ENCODE assay signal across 8 mouse cellular contexts in the genomic region with DNA sequence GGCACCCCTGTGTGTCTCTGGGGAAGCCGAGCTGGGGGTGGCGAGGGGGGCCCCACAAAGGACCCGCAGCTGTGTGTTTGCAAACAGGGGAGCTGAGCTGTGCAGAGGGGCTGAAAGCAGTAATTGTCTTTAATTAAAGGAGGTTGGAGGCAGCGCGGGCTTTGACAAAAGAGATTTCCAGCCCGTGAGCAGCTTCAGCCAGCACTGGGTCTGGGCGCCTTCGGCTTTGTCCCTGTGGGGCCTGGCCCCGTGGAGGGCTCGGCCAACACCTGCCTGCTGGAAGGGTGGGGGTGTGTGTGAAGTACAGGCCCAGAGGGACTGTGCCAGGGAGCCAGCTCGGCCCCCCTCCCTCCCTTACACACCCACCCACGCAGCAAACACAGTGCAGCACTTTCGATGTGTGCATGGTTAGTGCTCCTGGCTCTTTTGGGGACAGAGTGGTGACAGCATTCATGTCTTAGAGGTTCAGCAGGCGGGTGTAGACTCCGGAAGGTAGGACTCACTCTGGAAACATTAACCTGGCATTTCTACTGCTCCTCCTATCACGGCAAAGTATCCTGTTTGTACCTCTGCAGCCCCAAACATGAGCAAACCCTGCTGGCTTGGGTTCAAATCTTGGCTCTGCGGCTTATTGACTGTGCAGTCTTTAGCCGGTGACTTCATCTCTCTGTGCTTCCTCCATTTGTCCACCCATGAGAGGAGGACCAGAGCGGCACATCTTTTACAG.
A peak's percentile ranks its signal among the peaks of the same experiment; 100 is the strongest.
DNase-seq lines count a peak whose midpoint lies in the region; ATAC-seq and TF ChIP-seq lines count a peak whose summit lies in the region.

No protein-coding gene starts in this region.

- 0 out of 2 replicates have a peak overlapping the region, but pooled peaks have one; percentile 12 for H3K4me2 ChIP-seq in limb, embryonic 13.5 days (replicated peaks)
- no peak overlapping the region for H3K4me2 ChIP-seq in stomach, postnatal 0 days (replicated peaks; ENCODE audit: low read depth)
- H3K4me2 ChIP-seq in heart, embryonic 11.5 days = no peak overlapping the region

- no peak for TF ChIP-seq EP300 in stomach, postnatal 0 days (optimal IDR thresholded peaks at IDR 0.05)

- no peak for TF ChIP-seq CTCF in thymus, adult 2 months (IDR thresholded peaks at IDR 0.05; ENCODE audit: borderline replicate concordance, control insufficient read depth, extremely low read depth, insufficient read depth, low read length, poor library complexity)
- TF ChIP-seq CTCF in stomach, postnatal 0 days (IDR thresholded peaks at IDR 0.05; ENCODE audit: low read depth) = no peak

- H3K9ac ChIP-seq in limb, embryonic 13.5 days = no peak overlapping the region
- peak overlapping the region; percentile 18; the same call in 1 of the 2 replicates for H3K9ac ChIP-seq in stomach, postnatal 0 days (ENCODE audit: low read length)
- H3K9ac ChIP-seq in heart, embryonic 11.5 days (ENCODE audit: low read depth, low read length) = no peak overlapping the region

- peaks cover 44% of the 10 kb centered on the region for H3K4me1 ChIP-seq in thymus, adult 2 months (replicated peaks; ENCODE audit: control insufficient read depth, insufficient read depth, low read length)
- peaks cover 39% of the 10 kb centered on the region for H3K4me1 ChIP-seq in limb, embryonic 13.5 days
- peaks cover 6% of the 10 kb centered on the region for H3K4me1 ChIP-seq in stomach, postnatal 0 days (replicated peaks; ENCODE audit: control insufficient read depth, insufficient read depth)
- peaks cover 29% of the 10 kb centered on the region for H3K4me1 ChIP-seq in heart, embryonic 11.5 days (ENCODE audit: control insufficient read depth, insufficient read depth, low read length)

- TF ChIP-seq POLR2A in thymus, adult 2 months (IDR thresholded peaks at IDR 0.05; ENCODE audit: control insufficient read depth, extremely low read depth, insufficient read depth, low read length, poor library complexity) = no peak

- no peak overlapping the region for H3K4me3 ChIP-seq in thymus, adult 2 months (ENCODE audit: control insufficient read depth, insufficient read depth, low read length)
- H3K4me3 ChIP-seq in limb, embryonic 13.5 days = no peak overlapping the region
- no peak overlapping the region for H3K4me3 ChIP-seq in stomach, postnatal 0 days (ENCODE audit: low read depth, low read length)
- H3K4me3 ChIP-seq in heart, embryonic 11.5 days (ENCODE audit: low read depth, low read length) = no peak overlapping the region

- H3K9me3 ChIP-seq in limb, embryonic 13.5 days = no peaks in the 10 kb centered on the region
- no peaks in the 10 kb centered on the region for H3K9me3 ChIP-seq in stomach, postnatal 0 days (ENCODE audit: control insufficient read depth, low read length)
- no peaks in the 10 kb centered on the region for H3K9me3 ChIP-seq in heart, embryonic 11.5 days (replicated peaks; ENCODE audit: control insufficient read depth, low read length)

- ATAC-seq in limb, embryonic 13.5 days (ENCODE audit: low FRiP score, low read depth) = no peak
- ATAC-seq in stomach, postnatal 0 days (ENCODE audit: low FRiP score, low TSS enrichment) = peak; percentile 49; the same call in 1 of the 2 replicates
- no peak for ATAC-seq in heart, embryonic 11.5 days (replicated peaks; ENCODE audit: insufficient number of reproducible peaks, low FRiP score, low TSS enrichment)

- WGBS in thymus, adult 2 months = 80% methylated on average over 19 of the region's 19 CpGs
- 30% methylated on average over 19 of the region's 19 CpGs for WGBS in limb, embryonic 13.5 days
- 53% methylated on average over 19 of the region's 19 CpGs for WGBS in stomach, postnatal 0 days
- 31% methylated on average over 19 of the region's 19 CpGs for WGBS in heart, embryonic 11.5 days (ENCODE audit: insufficient replicate concordance)

- peak; percentile 59 for DNase-seq in thymus, postnatal 0 days (ENCODE audit: low spot score)
- no peak for DNase-seq in thymus, adult 2 months
- peak; percentile 41 to 49 for DNase-seq in frontal cortex, postnatal 10 days (ENCODE audit: low spot score in 2 of 2)
- DNase-seq in stomach, postnatal 0 days (ENCODE audit: low spot score) = peak; percentile 42
- no peak for DNase-seq in gastrocnemius, adult 18-20 months (ENCODE audit: low spot score)
- no peak for DNase-seq in urinary bladder, postnatal 10 days (ENCODE audit: low spot score)

- no peak overlapping the region for H3K27ac ChIP-seq in thymus, adult 2 months (ENCODE audit: control insufficient read depth, insufficient read depth, low read length)
- no peak overlapping the region for H3K27ac ChIP-seq in limb, embryonic 13.5 days
- no peak overlapping the region for H3K27ac ChIP-seq in stomach, postnatal 0 days (replicated peaks)
- H3K27ac ChIP-seq in heart, embryonic 11.5 days (ENCODE audit: low read depth, low read length) = no peak overlapping the region

- H3K27me3 ChIP-seq in thymus, adult 2 months (ENCODE audit: control insufficient read depth, insufficient read depth, low read length) = no peaks in the 10 kb centered on the region
- peaks cover 31% of the 10 kb centered on the region for H3K27me3 ChIP-seq in limb, embryonic 13.5 days
- H3K27me3 ChIP-seq in stomach, postnatal 0 days (ENCODE audit: control insufficient read depth, insufficient read depth, low read length) = no peaks in the 10 kb centered on the region
- peaks cover 38% of the 10 kb centered on the region for H3K27me3 ChIP-seq in heart, embryonic 11.5 days (ENCODE audit: control insufficient read depth, insufficient read depth, low read length)

- no peaks in the 10 kb centered on the region for H3K36me3 ChIP-seq in thymus, adult 2 months (ENCODE audit: control insufficient read depth, insufficient read depth, low read length)
- H3K36me3 ChIP-seq in limb, embryonic 13.5 days = no peaks in the 10 kb centered on the region
- no peaks in the 10 kb centered on the region for H3K36me3 ChIP-seq in stomach, postnatal 0 days (ENCODE audit: control insufficient read depth, insufficient read depth, low read length)
- no peaks in the 10 kb centered on the region for H3K36me3 ChIP-seq in heart, embryonic 11.5 days (ENCODE audit: control insufficient read depth, insufficient read depth, low read length)

Comparison
In these comparisons a context has a peak if more than half of its experiments do, and no peak if none do; other contexts are left out.
1. DNase-seq: peak in thymus, postnatal 0 days (single experiment), frontal cortex, postnatal 10 days (2 of 2) and stomach, postnatal 0 days (single experiment); none in thymus, adult 2 months (single experiment), gastrocnemius, adult 18-20 months (single experiment) and urinary bladder, postnatal 10 days (single experiment).